Mouse (Mus musculus): ENCODE data around the gene Smad1.

GRCm38 (mm10) chr8:79400671-79401070, 1.4 kb upstream of the Smad1 start:
- TF ChIP-seq CTCF (IDR thresholded peaks at IDR 0.05; ENCODE audit: low read depth): no peak
- TF ChIP-seq EP300 (IDR thresholded peaks at IDR 0.05; ENCODE audit: low read depth): no peak
